Mouse (Mus musculus) layer of hippocampus, postnatal 25 days (tissue): ENCODE measurements at regions not wholly inside any gene's neighbourhood (a gene's known extent, or its start where the extent isn't known, plus 50 kb on each side); places are given as distances from the start of the nearest gene placed in this dataset.

Experiments
- DNase-seq, 2 experiments: peaks; one replicate each; pipeline ENCODE4 v3.0.0; 2022; ENCODE audit warnings: mixed read lengths in 2 of 2, low spot score in 1 of 2; ENCODE audit errors: extremely low spot score in 1 of 2

GRCm38 (mm10) chr6:98872334-98872733, 529.8 kb upstream of the Gm765 start:
- DNase-seq, result no peak

GRCm38 (mm10) chr6:98869772-98870171, 527.2 kb upstream of the Gm765 start:
- DNase-seq, result peak in 1 of 2 experiments; percentile 4

GRCm38 (mm10) chr6:98864306-98864705, 521.8 kb upstream of the Gm765 start:
- DNase-seq, result no peak

- DNase-seq, result no peak
Observed at GRCm38 (mm10) chr6:98855958-98856357, 513.4 kb upstream of the Gm765 start.

- DNase-seq, result no peak
Observed at GRCm38 (mm10) chr6:98850906-98851305, 508.4 kb upstream of the Gm765 start.

GRCm38 (mm10) chr6:98848835-98849234, 506.3 kb upstream of the Gm765 start:
- no peak for DNase-seq

GRCm38 (mm10) chr6:98846001-98846695, 503.6 kb upstream of the Gm765 start:
- DNase-seq, result no peak

GRCm38 (mm10) chr6:98843598-98843997, 501.0 kb upstream of the Gm765 start:
- DNase-seq, result no peak

GRCm38 (mm10) chr6:98842924-98843323, 500.4 kb upstream of the Gm765 start:
- no peak for DNase-seq

- no peak for DNase-seq
Observed at GRCm38 (mm10) chr6:98833922-98834321, 491.4 kb upstream of the Gm765 start.

GRCm38 (mm10) chr6:98830191-98830590, 487.6 kb upstream of the Gm765 start:
- DNase-seq, result no peak

GRCm38 (mm10) chr6:98808046-98808445, 465.5 kb upstream of the Gm765 start:
- DNase-seq, result no peak

- no peak for DNase-seq
Observed at GRCm38 (mm10) chr6:98803384-98803949, 460.9 kb upstream of the Gm765 start.

GRCm38 (mm10) chr6:98801061-98801460, 458.5 kb upstream of the Gm765 start:
- no peak for DNase-seq

- no peak for DNase-seq
Observed at GRCm38 (mm10) chr6:98800040-98800439, 457.5 kb upstream of the Gm765 start.

GRCm38 (mm10) chr6:98797778-98798177, 455.2 kb upstream of the Gm765 start:
- DNase-seq, result no peak

- DNase-seq, result no peak
Observed at GRCm38 (mm10) chr6:98797373-98797772, 454.8 kb upstream of the Gm765 start.

- no peak for DNase-seq
Observed at GRCm38 (mm10) chr6:98796666-98797065, 454.1 kb upstream of the Gm765 start.

GRCm38 (mm10) chr6:98787422-98787821, 444.9 kb upstream of the Gm765 start:
- no peak for DNase-seq

- no peak for DNase-seq
Observed at GRCm38 (mm10) chr6:98782074-98782473, 439.5 kb upstream of the Gm765 start.

- no peak for DNase-seq
Observed at GRCm38 (mm10) chr6:98775780-98776179, 433.2 kb upstream of the Gm765 start.

- no peak for DNase-seq
Observed at GRCm38 (mm10) chr6:98769999-98770398, 427.4 kb upstream of the Gm765 start.
